Mouse (Mus musculus): ENCODE data around the gene Itgb4. TPM values are rescaled to one million over a fixed set of nuclear protein-coding genes. Genes with fewer than 3 reads are reported as not detected.

The Itgb4 gene
- 0.47 and 0.63 TPM in 2 replicates for polyA plus RNA-seq (2016; fragmentation: Nextera tagmentation; extraction: Ambion mirVana)

GRCm38 (mm10) chr11:115974309-115975082 is at the start of gene Itgb4:
Gene Itgb4, plus strand, starts transcription at chr11:115974709.
- 11% methylated on average over 55 of the region's 58 CpGs for WGBS
- peaks cover 65% of the 10 kb centered on the region for H3K27me3 ChIP-seq (ENCODE audit: poor library complexity, severe bottlenecking)
- H3K36me3 ChIP-seq (replicated peaks): no peaks in the 10 kb centered on the region
- no peaks in the 10 kb centered on the region for H3K9me3 ChIP-seq
- H3K4me3 ChIP-seq: peak within 1 kb of the TSS; percentile 56
- H3K27ac ChIP-seq: peak within 1 kb of the TSS; percentile 65; the same call in 1 of the 2 replicates
- peak; percentile 20 for DNase-seq (ENCODE audit: extremely low spot score, low spot score)
- peaks cover 16% of the 10 kb centered on the region for H3K4me1 ChIP-seq

- WGBS: 93% methylated on average over 8 of the region's 8 CpGs
- DNase-seq (ENCODE audit: extremely low spot score, low spot score): no peak
Observed at GRCm38 (mm10) chr11:115929031-115929430, 45.5 kb upstream of the Itgb4 start.

GRCm38 (mm10) chr11:115929818-115930217 is 44.7 kb upstream of the Itgb4 start:
- Histone ChIP-seq H3K27ac (no peak overlapping the region), H3K36me3 (replicated peaks) (peaks cover 43% of the 10 kb centered on the region), H3K9me3 (no peaks in the 10 kb centered on the region), H3K27me3 (ENCODE audit: poor library complexity, severe bottlenecking) (no peaks in the 10 kb centered on the region), H3K4me3 (no peak overlapping the region), H3K4me1 (peaks cover 22% of the 10 kb centered on the region)
- WGBS: 81% methylated on average over 3 of the region's 3 CpGs
- no peak for DNase-seq (ENCODE audit: extremely low spot score, low spot score)

More at GRCm38 (mm10) chr11:115929031-115929430, 45.5 kb upstream of the Itgb4 start:
- Histone ChIP-seq H3K9me3 (no peaks in the 10 kb centered on the region), H3K27me3 (ENCODE audit: poor library complexity, severe bottlenecking) (no peaks in the 10 kb centered on the region), H3K27ac (no peak overlapping the region), H3K4me1 (peaks cover 14% of the 10 kb centered on the region), H3K36me3 (replicated peaks) (peaks cover 48% of the 10 kb centered on the region), H3K4me3 (no peak overlapping the region)

DNA sequence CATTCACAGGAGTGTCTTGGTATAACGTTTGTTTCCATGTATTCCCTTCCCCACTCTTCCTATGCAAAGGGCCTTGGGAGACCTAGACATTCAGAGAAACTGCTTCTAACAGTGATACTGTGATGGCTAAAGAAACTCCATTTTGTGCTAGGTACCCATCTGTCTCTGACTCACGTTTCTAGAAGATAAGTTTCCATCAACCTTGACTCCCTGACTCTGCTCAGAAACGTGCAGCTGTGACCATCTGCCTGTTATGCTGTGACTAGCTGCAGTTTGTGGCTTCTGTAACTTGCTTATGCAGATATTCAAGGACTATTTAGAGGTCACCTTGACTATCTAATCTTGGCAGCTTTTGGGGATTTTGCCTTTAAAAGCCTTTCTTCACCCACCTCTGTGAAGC is 43.3 kb upstream of the Itgb4 start:
- Histone ChIP-seq H3K4me1 (peaks cover 28% of the 10 kb centered on the region), H3K27ac (no peak overlapping the region), H3K27me3 (ENCODE audit: poor library complexity, severe bottlenecking) (no peaks in the 10 kb centered on the region), H3K4me3 (no peak overlapping the region), H3K9me3 (no peaks in the 10 kb centered on the region), H3K36me3 (replicated peaks) (peaks cover 46% of the 10 kb centered on the region)
- DNase-seq (ENCODE audit: extremely low spot score, low spot score): no peak
- 77% methylated on average over 3 of the region's 3 CpGs for WGBS

- H3K27me3 ChIP-seq (ENCODE audit: poor library complexity, severe bottlenecking): no peaks in the 10 kb centered on the region
- H3K4me1 ChIP-seq: peaks cover 28% of the 10 kb centered on the region
- DNase-seq (ENCODE audit: extremely low spot score, low spot score): peak; percentile 99
- H3K9me3 ChIP-seq: no peaks in the 10 kb centered on the region
- H3K4me3 ChIP-seq: peak within 1 kb of the TSS; percentile 97
- H3K27ac ChIP-seq: peak within 1 kb of the TSS; percentile 86
- WGBS: under 1% methylated on average over 28 of the region's 28 CpGs
- peaks cover 47% of the 10 kb centered on the region for H3K36me3 ChIP-seq (replicated peaks)
Observed at GRCm38 (mm10) chr11:115933108-115933746, 41.3 kb upstream of the Itgb4 start, which contains the start of the genes Sap30bp and Recql5. Gene Sap30bp, plus strand, starts transcription at chr11:115933282. Gene Recql5, minus strand, starts transcription at chr11:115933477.

DNA sequence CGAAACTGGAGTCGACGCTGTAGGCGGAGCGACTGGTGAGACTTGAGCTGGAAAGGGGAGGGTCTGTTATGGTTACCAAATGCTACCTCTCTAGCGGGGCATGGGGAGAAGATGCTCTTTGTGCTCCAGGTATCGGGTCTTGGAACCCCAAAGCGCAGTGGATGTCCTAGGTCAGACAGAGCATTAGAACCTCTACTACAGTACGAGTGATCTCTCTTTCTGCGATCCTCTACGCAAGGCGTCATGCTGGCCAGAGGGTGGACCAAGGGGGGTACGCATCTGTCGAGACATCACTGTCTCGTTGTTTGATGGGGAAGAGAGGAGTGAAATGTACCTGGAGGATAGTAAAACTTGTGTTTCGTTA is 40.8 kb upstream of the Itgb4 start:
- Histone ChIP-seq H3K27ac (peak overlapping the region; percentile 86), H3K27me3 (ENCODE audit: poor library complexity, severe bottlenecking) (no peaks in the 10 kb centered on the region), H3K9me3 (no peaks in the 10 kb centered on the region), H3K4me1 (peaks cover 28% of the 10 kb centered on the region), H3K4me3 (peak overlapping the region; percentile 97), H3K36me3 (replicated peaks) (peaks cover 47% of the 10 kb centered on the region)
- 2% methylated on average over 16 of the region's 16 CpGs for WGBS
- no peak for DNase-seq (ENCODE audit: extremely low spot score, low spot score)

- H3K36me3 ChIP-seq (replicated peaks): peaks cover 98% of the 10 kb centered on the region
- no peaks in the 10 kb centered on the region for H3K9me3 ChIP-seq
- no peak overlapping the region for H3K27ac ChIP-seq
- no peak overlapping the region for H3K4me3 ChIP-seq
- no peaks in the 10 kb centered on the region for H3K27me3 ChIP-seq (ENCODE audit: poor library complexity, severe bottlenecking)
- peaks cover 6% of the 10 kb centered on the region for H3K4me1 ChIP-seq
- 43% methylated on average over 6 of the region's 6 CpGs for WGBS
- DNase-seq (ENCODE audit: extremely low spot score, low spot score): peak; percentile 41
Observed at GRCm38 (mm10) chr11:115939690-115940329, 34.7 kb upstream of the Itgb4 start.

GRCm38 (mm10) chr11:115941980-115942379 is 32.5 kb upstream of the Itgb4 start:
- no peak for DNase-seq (ENCODE audit: extremely low spot score, low spot score)
- H3K4me1 ChIP-seq: no peaks in the 10 kb centered on the region
- H3K36me3 ChIP-seq (replicated peaks): peaks cover 99% of the 10 kb centered on the region
- H3K9me3 ChIP-seq: no peaks in the 10 kb centered on the region
- 92% methylated on average over 7 of the region's 7 CpGs for WGBS
- no peak overlapping the region for H3K27ac ChIP-seq
- no peaks in the 10 kb centered on the region for H3K27me3 ChIP-seq (ENCODE audit: poor library complexity, severe bottlenecking)
- no peak overlapping the region for H3K4me3 ChIP-seq

- peaks cover 100% of the 10 kb centered on the region for H3K36me3 ChIP-seq (replicated peaks)
- H3K27ac ChIP-seq: no peak overlapping the region
- WGBS: 91% methylated on average over 8 of the region's 8 CpGs
- no peak for DNase-seq (ENCODE audit: extremely low spot score, low spot score)
- no peaks in the 10 kb centered on the region for H3K9me3 ChIP-seq
- no peaks in the 10 kb centered on the region for H3K4me1 ChIP-seq
- no peak overlapping the region for H3K4me3 ChIP-seq
- no peaks in the 10 kb centered on the region for H3K27me3 ChIP-seq (ENCODE audit: poor library complexity, severe bottlenecking)
Observed at GRCm38 (mm10) chr11:115945247-115945646, 29.3 kb upstream of the Itgb4 start.

DNA sequence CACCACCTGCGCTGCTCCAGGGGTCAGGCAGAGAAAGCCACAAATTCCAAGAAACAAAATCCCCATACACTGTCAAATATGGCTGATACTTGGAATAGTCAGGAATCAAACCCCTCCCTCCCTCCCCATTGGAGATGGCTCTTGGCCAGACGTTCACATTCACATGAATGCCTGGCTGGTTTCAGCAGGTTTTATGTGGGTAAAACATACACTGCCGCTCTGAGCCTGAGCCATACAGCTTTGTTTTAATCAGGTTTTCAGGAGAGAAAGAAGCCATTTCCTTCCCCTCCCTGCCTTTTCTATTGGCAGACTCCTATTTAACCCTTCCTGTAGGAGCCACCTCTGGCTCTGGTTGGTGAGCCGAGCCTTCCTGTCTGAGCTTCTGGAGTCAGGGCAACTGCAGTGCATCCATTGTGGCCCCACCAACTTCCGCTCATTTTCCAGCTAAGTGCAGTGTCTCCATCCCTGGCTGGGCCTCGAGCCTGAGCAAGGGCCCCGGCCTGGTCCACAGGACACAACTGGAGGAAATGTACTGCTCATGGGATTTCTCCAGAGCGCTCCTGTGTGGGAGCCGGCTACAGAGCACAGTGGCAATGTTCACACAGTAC is 28.2 kb upstream of the Itgb4 start:
- Histone ChIP-seq H3K4me3 (no peak overlapping the region), H3K4me1 (no peaks in the 10 kb centered on the region), H3K27ac (no peak overlapping the region), H3K36me3 (replicated peaks) (peaks cover 100% of the 10 kb centered on the region), H3K27me3 (ENCODE audit: poor library complexity, severe bottlenecking) (no peaks in the 10 kb centered on the region), H3K9me3 (no peaks in the 10 kb centered on the region)
- WGBS: 92% methylated on average over 9 of the region's 9 CpGs
- no peak for DNase-seq (ENCODE audit: extremely low spot score, low spot score)

DNA sequence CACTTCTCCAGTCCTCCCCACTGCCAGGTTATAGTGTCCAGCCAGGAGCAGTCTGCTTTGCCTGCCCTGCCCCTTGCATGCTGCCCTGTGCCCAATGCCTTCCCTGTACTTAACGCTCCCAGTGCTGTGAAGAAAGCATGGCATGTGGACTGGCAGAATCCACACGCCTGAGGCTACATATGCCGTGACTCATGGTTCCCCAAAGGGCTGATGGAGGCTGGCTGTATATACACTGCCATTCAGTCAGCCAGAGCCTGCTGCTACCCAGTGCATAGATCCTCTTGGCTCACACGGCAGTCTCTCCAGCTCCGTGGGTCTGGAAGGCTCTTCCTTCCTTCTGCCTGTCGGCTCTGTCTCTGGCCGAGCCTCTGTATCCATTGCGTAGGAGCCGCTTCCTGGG is 26.2 kb upstream of the Itgb4 start:
- no peaks in the 10 kb centered on the region for H3K4me1 ChIP-seq
- no peak overlapping the region for H3K4me3 ChIP-seq
- H3K27me3 ChIP-seq (ENCODE audit: poor library complexity, severe bottlenecking): no peaks in the 10 kb centered on the region
- no peaks in the 10 kb centered on the region for H3K9me3 ChIP-seq
- WGBS: 93% methylated on average over 9 of the region's 9 CpGs
- H3K27ac ChIP-seq: no peak overlapping the region
- peaks cover 100% of the 10 kb centered on the region for H3K36me3 ChIP-seq (replicated peaks)
- DNase-seq (ENCODE audit: extremely low spot score, low spot score): no peak

- Histone ChIP-seq H3K27ac (no peak overlapping the region), H3K36me3 (replicated peaks) (peaks cover 100% of the 10 kb centered on the region), H3K9me3 (no peaks in the 10 kb centered on the region), H3K4me3 (no peak overlapping the region), H3K4me1 (peaks cover 7% of the 10 kb centered on the region), H3K27me3 (ENCODE audit: poor library complexity, severe bottlenecking) (no peaks in the 10 kb centered on the region)
- DNase-seq (ENCODE audit: extremely low spot score, low spot score): no peak
- WGBS: 95% methylated on average over 2 of the region's 2 CpGs
Observed at GRCm38 (mm10) chr11:115950719-115951118, 23.8 kb upstream of the Itgb4 start.

Measured in forebrain, embryonic 10.5 days (tissue).